Mouse (Mus musculus) left cerebral cortex, adult 8-10 months (tissue): ENCODE measurements around the gene Obsl1. TPM values are rescaled to one million over a fixed set of nuclear protein-coding genes. Genes with fewer than 3 reads are reported as not detected.
A peak's percentile ranks its signal among the peaks of the same experiment; 100 is the strongest.

Source experiments
- DNase-seq, 2 experiments: peaks; one replicate each; pipeline ENCODE4 v3.0.0; 2022; ENCODE audit warnings: low spot score in 2 of 2
- total RNA-seq, 4 experiments: library from RNA; stranded (reverse); gene quantifications; 2 replicates each; pipeline ENCODE4 v1.2.4; 2022

Gene Obsl1
- total RNA-seq, 4 experiments from 2014 or later: 25.9 to 30.7 (median 28.7) TPM

DNA sequence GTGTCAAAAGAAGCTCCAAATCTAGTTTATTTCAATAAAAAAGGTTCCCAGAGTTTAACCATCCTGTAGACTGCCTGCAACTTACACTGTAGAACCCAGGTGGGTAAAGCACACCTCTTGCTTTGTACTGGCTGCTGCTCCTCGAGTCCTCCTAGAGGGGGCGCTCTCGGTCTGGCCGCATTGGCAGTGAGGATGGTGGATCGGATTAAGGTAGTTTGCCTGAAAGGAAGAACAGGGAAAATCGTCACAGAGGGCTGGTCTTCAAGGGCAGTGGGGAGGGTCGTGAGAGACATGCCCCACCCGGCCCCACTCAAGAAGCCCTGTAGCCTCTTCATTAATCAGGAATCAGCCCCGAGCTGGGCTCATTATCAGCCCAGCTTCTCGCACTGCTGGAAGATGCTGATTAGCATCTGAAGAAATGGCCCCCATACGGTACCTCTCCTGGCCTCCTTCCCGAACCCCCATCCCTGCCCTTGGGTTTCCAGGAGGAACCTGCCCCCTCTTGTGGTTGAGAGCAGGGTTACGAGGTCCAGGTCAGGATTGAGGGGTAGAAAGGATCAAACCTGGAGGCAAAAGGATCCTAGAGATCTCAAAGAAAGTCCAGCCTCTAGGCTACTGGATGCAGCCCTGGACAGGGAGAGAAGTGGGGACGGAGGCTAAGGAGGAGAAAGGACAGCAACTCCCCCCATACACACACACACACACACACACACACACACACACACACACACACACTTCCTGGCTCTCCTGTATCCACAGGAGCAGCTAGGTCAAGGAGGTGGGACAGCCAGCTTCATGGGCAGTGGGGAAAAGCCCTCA lies 49.3 kb downstream of the Obsl1 start:
- DNase-seq: no peak

DNA sequence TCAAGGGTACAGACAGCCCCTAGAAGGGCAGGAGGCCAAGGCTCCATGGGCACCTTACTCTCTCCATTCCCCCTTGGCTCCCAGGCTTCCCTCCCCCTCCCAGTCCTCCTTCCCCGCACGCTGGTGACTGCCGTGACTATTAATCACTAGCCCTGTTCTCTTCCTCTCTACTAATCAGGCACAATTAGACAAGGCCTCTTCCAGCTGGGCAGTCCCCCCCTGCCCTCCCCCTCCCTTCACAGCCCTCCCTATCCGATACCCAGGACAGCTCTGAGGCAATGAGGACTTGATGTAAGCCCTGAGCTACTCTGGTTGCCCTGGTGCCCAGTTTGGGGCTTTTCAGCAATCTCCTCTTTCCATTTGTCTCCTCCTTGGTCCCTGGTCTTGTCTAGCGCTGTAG lies 50.3 kb downstream of the Obsl1 start:
- no peak for DNase-seq

DNA sequence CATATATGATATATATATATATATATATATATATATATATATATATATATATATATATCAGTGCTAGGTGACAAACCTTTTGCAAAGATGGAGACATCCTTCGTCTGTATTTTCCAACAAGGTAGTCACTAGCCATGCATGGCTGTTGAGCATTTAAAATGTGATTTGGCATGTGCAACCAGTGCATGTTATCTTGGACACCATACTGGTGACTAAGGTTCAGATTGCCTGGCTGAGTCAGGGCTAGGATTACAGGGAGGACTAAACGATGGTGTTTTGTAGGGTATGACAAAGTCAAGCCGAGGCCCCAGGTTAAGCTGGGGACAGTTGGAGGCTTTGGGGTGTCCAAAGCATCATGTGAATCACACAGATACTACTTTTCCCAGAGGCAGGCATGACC lies 50.8 kb downstream of the Obsl1 start:
- DNase-seq: no peak

DNA sequence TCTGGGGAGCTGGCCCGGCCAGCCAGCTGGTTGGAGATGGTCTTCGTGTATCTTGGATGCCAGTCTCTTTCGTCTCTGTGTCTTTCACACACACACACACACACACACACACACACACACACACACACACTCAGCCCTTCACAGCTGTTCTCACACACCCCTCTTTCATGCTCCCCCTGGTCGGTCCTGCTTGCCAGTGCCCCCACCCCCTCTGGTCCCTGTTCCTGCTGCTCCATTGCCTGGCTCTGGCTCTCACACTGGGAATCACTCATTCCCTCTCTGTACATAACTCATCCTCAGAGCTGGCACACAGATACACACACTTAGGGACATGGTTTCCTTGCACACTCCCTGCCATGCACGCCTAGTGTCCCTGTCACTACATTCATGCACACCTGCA lies 54.4 kb downstream of the Obsl1 start:
- DNase-seq: no peak

DNA sequence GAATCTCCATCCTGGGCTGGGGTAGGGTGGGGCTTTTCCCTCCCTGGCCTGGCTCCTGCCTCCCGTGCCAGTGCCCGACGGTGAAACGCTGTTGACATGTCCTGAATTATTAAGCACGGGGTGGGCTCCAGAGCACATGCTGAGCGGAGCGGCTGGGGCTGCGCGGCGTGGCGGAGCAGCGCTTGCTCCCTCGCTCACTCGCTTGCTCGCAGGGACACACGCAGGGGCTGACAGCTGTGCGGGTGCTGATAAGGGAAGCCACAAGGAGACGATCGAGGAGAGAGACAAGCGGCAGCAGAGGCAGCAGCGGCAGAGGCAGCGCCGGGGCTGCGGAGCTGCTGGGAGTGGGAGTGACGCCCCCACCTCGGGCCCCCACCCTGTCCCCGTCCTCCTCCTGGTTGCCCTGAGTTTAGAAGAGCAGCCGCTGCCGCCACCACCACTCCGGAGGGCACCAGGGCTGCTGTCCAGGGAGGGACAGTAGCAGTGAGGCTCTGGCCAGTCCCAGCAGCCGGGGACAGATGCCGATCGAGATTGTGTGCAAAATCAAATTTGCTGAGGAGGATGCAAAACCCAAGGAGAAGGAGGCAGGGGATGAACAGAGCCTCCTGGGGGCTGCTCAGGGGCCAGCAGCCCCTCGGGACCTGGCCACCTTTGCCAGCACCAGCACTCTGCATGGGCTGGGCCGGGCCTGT lies 55.8 kb downstream of the Obsl1 start, which contains the start of gene Asic4:
Gene Asic4 (plus strand): TSS at position 123 of the 692 bp plus-strand sequence.
- DNase-seq: no peak

DNA sequence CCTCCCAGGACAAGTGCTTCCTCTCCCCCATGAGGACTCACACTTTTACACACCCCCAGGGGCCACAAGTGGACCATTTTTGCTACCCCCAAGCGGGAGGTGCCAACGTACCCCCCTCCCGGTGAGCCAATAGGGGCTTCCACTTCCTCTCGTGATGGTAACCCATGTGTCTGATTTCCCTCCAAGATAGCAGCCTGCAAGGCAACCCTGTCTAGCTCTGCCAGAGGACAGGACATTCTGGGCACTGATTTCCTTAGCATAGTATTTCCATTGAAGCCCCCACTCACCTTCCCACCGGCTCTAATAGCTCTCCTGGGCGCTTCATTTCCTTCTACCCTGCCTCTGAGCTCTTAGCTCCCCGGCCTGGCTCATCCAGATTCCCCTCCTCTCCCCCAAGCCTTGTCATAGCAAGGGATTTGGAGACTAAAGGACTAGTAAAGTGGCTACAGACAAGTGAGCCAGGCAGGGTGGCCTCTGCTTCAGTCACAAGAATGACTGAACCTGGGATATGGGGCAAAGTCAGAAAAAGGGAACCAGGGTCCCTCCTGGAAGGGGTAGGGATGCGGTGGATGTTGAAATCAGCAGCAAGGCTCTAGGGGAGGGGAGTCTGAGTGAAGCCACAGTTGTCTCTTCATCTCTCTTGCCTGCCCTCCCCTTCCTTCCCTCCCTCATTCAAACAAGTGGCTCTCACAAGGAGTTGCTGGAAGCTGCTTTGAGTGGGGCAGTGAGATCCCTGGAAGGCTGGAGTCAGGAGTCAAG lies 56.7 kb downstream of the Obsl1 start:
- DNase-seq: no peak

DNA sequence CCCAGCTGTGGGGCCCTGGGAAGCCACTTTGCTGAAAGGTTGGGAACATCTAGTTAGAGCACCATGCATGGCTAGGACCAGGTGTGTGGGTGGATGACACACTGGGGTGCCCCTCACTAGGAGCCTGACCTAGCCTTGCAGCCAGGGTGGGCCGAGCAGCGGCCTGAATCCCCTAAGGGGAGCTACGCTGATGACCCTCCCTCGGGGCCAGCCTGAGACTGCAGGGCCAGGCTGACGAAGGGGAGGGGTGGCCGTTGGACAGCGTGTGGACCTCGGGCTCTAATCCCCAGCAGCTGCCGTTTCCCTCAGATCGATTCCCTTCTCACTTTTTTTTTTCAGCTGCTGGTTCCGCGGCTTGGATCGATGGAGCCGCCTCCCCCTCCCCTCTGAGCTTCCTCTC lies 57.3 kb downstream of the Obsl1 start:
- no peak for DNase-seq

DNA sequence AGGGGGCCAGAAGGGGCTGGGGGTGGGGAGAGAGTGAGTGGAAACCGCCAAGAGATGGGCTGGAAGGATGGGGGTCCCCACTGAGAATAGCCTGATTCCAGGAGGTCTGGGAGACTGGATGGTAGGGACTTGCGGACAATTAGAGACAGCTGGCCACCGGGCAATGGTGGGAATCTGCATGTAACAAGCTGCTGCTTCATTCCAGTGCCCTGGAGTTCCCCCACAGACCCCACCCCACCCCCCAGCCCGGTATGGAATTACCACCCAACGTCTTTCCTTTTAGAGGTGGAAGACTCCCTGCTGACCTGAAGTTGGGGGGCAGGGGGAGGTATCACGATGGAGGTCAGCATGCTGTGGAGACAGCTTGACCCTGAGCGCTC lies 58.2 kb downstream of the Obsl1 start:
- DNase-seq: no peak

DNA sequence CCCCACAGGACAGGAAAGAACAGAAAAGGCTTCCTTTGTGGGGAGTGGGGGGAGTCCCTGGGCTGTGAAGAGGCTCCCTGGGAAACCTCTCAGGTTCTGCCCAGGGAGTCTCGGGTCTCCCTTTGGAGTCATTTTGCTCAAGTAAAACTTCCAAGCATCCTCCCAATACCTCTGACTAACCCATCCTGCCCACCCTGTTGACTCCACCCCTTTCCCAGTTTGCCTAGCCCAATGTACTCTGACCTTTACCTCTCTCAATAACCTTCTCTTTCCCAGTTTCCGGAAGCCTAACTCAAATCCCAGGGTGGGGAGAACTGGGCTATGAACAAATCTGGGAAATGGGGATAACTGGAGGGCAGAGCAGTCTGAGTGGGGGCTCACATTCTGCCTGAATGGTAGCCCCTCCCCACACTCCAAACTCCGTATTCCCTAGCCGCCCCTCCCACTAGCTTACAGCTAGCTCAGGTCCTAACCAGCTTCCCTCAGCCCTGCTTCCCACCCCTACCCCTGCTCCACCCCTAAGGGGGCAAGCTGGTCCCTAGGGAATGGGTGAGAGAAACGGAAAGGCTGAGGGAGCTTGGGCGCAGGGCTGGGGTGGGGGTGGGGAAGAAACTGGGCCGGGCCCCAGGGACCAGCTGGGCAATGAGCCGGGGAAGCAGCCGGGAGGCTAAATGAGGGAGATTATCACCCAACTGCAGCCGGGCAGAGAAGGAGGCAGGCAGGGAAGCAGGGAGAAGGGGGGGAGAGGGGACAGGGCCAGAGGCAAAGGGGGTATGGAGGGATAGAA lies 58.8 kb downstream of the Obsl1 start:
- DNase-seq: no peak

DNA sequence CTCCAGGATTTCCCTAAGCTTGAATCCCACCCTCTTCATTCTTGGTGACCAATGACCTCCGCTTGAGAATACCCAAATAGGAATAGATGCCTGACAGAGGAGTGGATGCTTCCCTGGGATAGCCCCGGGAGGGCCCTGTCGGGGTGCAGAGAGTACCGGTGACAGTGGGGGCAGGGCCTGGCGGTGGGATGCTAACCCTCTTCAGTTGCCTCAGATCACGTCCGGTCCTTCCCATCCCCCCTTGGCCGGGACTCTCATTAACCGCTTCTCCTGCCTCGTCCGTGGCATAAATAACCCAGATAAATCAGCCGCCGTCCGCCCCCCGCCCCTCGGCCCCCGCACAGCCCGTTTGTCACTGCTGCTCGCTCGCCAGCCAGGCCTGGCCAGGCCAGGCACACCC lies 59.6 kb downstream of the Obsl1 start:
- DNase-seq: no peak

DNA sequence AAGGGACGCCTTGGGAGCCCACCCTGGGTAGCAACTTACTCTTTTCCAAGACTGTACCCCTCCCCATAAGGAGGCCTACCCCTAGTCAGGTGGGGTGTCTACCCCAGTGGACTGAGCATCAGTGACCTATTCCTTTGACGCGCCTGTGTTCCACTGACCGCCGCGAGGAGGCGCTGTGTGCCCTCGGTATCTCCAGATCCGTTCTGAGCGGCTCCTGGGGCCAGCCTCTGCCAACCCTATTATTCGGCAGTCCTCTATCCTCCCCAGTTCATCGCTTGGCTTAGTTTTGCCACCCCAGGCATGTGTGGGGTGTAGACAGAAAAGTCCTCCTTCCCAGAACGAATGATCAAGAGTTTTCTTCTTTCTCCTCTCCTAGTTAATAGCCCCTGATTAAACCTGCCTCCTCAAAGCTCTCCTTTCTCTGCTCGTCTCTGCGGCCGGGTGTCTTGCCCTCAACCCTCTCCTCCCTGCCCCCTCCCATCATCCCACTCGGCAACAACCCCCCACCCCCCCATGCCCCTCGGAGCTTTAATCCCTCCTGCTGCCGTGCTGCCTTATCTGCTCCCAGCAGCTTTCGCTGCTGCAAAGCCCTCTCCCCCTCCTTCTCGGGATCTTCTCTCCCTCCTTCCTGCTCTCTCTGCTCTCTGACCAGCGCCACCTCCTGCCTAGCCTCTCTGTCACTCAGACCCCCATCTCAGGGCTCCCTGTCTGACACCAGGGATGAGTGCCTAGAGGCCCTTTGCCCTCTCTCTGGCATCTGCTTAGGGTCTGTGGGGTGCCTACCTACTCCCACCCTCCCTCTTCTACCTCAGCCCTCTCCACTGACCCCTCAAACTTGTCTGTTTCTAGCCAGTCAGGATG lies 60.3 kb downstream of the Obsl1 start:
- peak in 1 of 2 experiments; percentile 63 for DNase-seq

DNA sequence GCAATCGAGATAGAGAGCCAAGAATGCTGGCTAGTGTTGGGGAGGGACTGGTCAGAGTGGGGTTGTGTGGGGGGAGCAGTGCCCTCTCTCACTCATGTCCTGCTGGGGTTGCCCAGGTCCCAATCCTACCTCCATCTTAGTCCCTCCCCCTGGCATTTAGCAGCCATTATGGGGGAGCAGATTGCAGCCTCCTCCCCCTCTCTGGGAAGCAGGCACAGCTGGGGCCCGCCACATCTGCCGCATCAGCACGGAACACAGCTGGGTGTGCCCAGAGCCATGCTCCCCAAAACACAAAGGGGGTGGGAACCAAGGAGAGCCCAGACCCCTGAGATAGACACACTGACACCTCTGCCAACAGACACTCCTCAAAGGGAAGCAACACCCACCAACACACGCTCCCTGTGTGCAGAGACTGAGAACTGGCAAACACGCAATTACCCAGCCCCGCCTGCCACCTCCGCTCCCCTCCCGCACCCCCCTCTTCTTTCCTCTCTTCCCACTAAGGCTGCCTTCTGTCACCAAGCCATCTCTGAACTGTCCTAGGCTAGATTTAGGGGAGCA lies 61.0 kb downstream of the Obsl1 start:
- no peak for DNase-seq

DNA sequence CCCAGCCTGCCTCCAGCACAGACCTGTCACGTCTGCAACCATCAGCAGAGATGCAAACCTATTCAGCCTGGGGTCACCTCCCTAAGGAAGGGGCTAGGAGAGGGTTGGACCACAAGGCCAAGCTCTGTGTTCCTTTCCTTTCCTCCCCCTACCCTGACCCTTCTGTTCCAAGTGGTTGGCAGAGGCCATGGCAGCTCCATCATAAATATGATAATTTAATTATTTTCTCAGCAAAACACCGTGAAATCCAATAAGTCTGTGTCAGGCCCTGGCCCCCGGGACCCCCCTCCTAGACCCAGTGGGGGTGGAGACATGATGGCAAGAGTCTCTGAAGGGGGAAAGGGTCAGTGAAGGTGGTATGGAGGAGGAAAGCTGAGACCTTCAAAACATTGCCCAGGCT lies 62.0 kb downstream of the Obsl1 start:
- DNase-seq: no peak

DNA sequence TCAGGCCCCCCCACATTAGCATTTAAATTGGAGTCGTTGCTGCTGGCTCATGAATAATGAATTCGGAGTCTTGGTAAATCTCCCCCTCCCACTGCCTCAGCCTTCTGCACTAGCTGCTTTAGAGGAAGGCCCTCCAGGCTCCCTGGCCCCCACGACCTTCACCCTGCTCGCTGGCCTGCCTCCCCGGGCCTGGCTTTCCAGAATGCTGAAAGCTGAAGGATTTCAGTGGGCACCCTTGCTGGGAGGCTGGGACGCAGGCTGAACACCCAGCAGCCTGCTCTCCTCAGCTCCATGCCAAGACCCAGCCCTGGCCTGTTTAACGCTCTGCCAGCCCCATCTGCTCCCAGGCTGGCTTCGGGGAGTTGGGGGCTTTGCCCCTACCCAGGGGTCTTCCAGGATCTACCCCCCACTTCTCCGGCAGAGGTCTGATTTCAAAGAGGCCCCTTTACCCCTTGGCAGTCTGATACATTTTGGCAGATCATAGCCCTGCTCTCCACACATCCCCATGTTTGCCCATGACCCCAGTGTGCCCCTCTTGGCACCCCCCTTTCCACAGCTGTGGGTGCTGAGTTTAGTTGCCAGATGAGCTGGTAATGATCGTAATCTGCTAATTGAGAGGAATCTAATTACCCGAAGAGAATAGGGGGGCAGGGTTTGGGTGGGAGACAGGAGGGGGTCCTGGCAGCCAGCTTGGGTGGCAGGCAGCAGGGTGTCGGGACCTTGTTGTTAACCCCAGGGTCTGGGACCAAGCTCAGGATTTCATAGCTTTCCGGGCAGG lies 62.8 kb downstream of the Obsl1 start:
- no peak for DNase-seq

DNA sequence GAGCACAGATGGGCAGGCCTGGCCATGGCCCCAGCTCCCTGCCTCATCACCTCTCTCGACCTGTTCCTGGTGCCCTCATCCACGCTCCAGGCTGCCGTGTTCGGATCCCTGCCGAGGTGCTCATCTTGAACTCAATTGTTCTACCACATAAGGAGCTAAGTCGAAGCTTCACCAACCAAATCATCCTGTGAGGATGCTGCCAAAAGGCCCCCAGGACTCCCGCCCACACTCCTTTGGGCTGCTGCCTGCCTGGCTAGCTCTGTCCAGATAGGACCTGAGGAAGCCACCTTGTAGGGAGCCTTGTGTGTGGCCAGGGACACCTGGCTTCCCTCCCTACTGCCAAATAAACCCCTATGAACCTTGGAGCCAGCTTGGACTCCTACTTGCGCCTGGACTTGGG lies 63.4 kb downstream of the Obsl1 start:
- DNase-seq: no peak

DNA sequence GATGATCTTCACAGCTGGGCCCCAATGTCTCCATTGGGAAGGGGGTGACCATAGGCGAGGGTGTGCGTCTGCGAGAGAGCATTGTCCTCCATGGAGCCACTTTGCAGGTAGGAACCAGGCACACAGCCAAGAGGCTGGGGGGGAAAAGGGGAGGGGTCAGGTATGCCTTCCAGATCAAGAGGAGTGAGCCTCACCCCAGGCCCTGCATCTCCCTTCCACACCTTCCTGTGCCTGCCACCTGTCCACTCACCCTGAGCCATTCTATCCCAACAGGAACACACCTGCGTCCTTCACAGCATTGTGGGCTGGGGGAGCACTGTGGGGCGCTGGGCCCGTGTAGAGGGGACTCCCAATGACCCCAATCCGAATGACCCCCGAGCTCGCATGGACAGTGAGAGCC lies 64.1 kb downstream of the Obsl1 start:
- no peak for DNase-seq

DNA sequence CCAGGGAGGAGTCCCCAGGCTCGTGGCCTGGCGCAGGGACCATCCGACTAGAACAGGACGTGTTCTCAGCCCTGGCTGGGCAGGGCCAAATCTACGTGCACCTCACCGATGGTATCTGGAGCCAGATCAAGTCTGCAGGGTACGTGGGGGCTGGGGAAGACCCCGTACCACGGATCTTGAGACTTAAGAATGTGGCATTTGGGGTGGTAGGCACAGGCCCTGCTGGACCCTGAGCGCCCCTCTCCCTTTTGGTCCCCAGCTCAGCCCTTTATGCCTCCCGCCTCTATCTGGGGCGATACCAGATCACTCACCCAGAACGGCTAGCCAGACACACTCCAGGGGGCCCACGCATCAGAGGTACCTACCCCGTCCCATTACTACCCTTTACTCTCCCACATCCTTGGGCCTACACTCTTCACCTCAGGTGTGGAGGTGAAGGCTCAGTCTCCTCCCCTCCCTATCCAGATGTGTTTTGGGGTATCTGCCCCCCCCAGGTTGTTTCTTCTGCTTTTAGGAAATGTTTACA lies 64.7 kb downstream of the Obsl1 start:
- DNase-seq: no peak

DNA sequence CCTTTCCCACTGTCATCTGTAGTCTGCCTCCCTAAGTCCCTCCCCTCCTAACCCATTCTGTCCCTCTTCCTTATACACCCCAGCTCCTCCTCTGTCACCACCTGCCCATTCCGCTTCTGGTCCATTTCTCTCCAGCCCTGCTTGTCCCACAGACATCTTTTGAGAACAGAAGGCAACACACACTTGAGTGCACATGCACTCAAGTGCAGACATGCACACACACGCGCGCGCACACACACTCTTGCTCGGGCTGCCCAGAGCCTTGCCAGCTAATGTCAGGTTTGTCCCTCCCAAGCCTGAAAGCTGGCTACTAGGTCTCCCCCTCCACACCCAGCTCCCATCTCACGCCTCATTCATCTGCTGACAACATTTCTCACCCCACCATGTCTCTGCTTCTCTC lies 65.6 kb downstream of the Obsl1 start:
- no peak for DNase-seq

DNA sequence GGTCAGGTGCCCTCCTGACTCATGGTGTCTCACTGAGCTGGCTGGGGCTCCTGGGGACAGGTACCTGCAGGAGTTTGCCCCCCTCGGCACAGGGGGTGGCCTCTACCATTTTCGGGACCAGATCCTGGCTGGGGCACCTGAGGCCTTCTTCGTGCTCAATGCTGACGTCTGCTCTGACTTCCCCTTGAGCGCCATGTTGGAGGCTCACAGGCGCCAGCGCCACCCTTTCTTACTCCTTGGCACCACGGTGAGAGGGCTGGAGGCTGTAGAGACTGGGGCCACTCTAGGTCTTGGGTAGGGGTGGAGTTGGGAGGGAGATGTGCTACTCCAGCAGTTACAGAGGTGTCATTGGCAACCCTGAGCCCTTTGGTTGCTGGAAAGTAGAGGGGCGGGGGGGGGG lies 67.5 kb downstream of the Obsl1 start:
- no peak for DNase-seq
